Mouse (Mus musculus) olfactory bulb, adult 2 months (tissue): ENCODE measurements around the gene Klhdc7a.

Experiments used
- CTCF ChIP-seq: fragments of 200-500 bp; IDR thresholded peaks from 2 replicates; pipeline ENCODE4 v1.5.1; 2012; ENCODE audit warnings: low read depth, mild to moderate bottlenecking, low read length, moderate library complexity; ENCODE audit not compliant: insufficient read depth
- POLR2A ChIP-seq: fragments of 200-500 bp; IDR thresholded peaks from 2 replicates; pipeline ENCODE4 v1.6.1; 2012; ENCODE audit warnings: mild to moderate bottlenecking, low read depth, low read length, moderate library complexity; ENCODE audit not compliant: insufficient read depth

GRCm38 (mm10) chr4:139963059-139963458, 4.8 kb downstream of the Klhdc7a start:
- TF ChIP-seq CTCF (no peak), POLR2A (no peak)
